Mouse (Mus musculus) adrenal gland, postnatal 25 days (tissue): ENCODE measurements around the gene Tst. TPM values are rescaled to one million over a fixed set of nuclear protein-coding genes. Genes with fewer than 3 reads are reported as not detected.

Experiments
- DNase-seq: peaks from one replicate; pipeline ENCODE4 v3.0.0; 2021; ENCODE audit warnings: mixed read lengths
- total RNA-seq: library from RNA; stranded (reverse); gene quantifications from 2 replicates; pipeline ENCODE4 v1.2.3, GENCODE M21; 2021

The Tst gene
- total RNA-seq, 1 experiment from 2014 or later: 299 TPM

GRCm38 (mm10) chr15:78429871-78430622 lies 24.3 kb upstream of the Tst start:
- no peak for DNase-seq

GRCm38 (mm10) chr15:78429139-78429459 lies 23.4 kb upstream of the Tst start:
- no peak for DNase-seq

- DNase-seq: peak; percentile 86
These were observed 22.9 kb upstream of the Tst start, which contains the start of gene Kctd17 for GRCm38 (mm10) chr15:78428391-78429138. Gene Kctd17, plus strand, starts transcription at chr15:78428564.

- DNase-seq: no peak
These were observed 19.5 kb upstream of the Tst start for GRCm38 (mm10) chr15:78425230-78425629.

- DNase-seq: no peak
These were observed 18.8 kb upstream of the Tst start for GRCm38 (mm10) chr15:78424507-78424906.

- DNase-seq: peak; percentile 91
These were observed 16.6 kb upstream of the Tst start for GRCm38 (mm10) chr15:78422046-78422956.

- DNase-seq: no peak
These were observed 14.7 kb upstream of the Tst start for GRCm38 (mm10) chr15:78420395-78420794.

- no peak for DNase-seq
These were observed 11.2 kb upstream of the Tst start for GRCm38 (mm10) chr15:78416937-78417336.

- no peak for DNase-seq
These were observed 8.4 kb upstream of the Tst start for GRCm38 (mm10) chr15:78414157-78414556.

GRCm38 (mm10) chr15:78413719-78414117 lies 8.0 kb upstream of the Tst start:
- DNase-seq: no peak

GRCm38 (mm10) chr15:78413083-78413718 lies 7.5 kb upstream of the Tst start:
- no peak for DNase-seq

- no peak for DNase-seq
These were observed 3.9 kb upstream of the Tst start for GRCm38 (mm10) chr15:78409570-78410052.

GRCm38 (mm10) chr15:78406293-78406934 lies 707 bp upstream of the Tst start, which contains the start of gene Mpst:
Gene Mpst, plus strand, starts transcription at chr15:78406416.
- peak; percentile 87 for DNase-seq

GRCm38 (mm10) chr15:78405098-78405497 lies 609 bp downstream of the Tst start:
- no peak for DNase-seq

GRCm38 (mm10) chr15:78403896-78404295 lies 1.8 kb downstream of the Tst start:
- peak; percentile 84 for DNase-seq

- DNase-seq: peak; percentile 72
These were observed 2.4 kb downstream of the Tst start for GRCm38 (mm10) chr15:78403301-78403741.

- peak; percentile 76 for DNase-seq
These were observed 3.3 kb downstream of the Tst start for GRCm38 (mm10) chr15:78402423-78402822.

- DNase-seq: peak; percentile 86
These were observed 3.8 kb downstream of the Tst start for GRCm38 (mm10) chr15:78401921-78402320.

- no peak for DNase-seq
These were observed 4.4 kb downstream of the Tst start for GRCm38 (mm10) chr15:78401345-78401744.

GRCm38 (mm10) chr15:78395478-78395962 lies 10.2 kb downstream of the Tst start, which contains the start of gene Tex33:
Gene Tex33, minus strand, starts transcription at chr15:78395912.
- DNase-seq: no peak

GRCm38 (mm10) chr15:78390855-78391254 lies 14.9 kb downstream of the Tst start:
- DNase-seq: no peak
